Mouse (Mus musculus): ENCODE results near the gene Zbed6. TPM values are rescaled to one million over a fixed set of nuclear protein-coding genes. Genes with fewer than 3 reads are reported as not detected.
"Not testable (repeated sequence)": the region's sequence is repeated elsewhere in the genome, so short reads cannot be mapped to it uniquely, and the experiment has no call there.

Zbed6 gene
- polyA plus RNA-seq (2014; fragmentation: Nextera tagmentation; extraction: Ambion mirVana): not detected in 2 replicates

GRCm38 (mm10) chr1:133660466-133661202 lies at the start of gene Zbed6:
Gene Zbed6, minus strand, starts transcription at chr1:133660885.
- H3K9me3 ChIP-seq (replicated peaks; ENCODE audit: control insufficient read depth, low read length): no peaks in the 10 kb centered on the region
- H3K27me3 ChIP-seq (ENCODE audit: control insufficient read depth, insufficient read depth, low read length): no peaks in the 10 kb centered on the region
- ATAC-seq (replicated peaks; ENCODE audit: insufficient number of reproducible peaks, low FRiP score, low TSS enrichment): peak; percentile 75
- 1% methylated on average over 35 of the region's 41 CpGs for WGBS (ENCODE audit: insufficient replicate concordance)
- H3K36me3 ChIP-seq (ENCODE audit: control insufficient read depth, insufficient read depth, low read length): peaks cover 6% of the 10 kb centered on the region
- H3K4me3 ChIP-seq (ENCODE audit: low read depth, low read length): peak within 1 kb of the TSS; percentile 73
- H3K4me1 ChIP-seq (ENCODE audit: control insufficient read depth, insufficient read depth, low read length): peaks cover 34% of the 10 kb centered on the region
- H3K4me2 ChIP-seq: peak within 1 kb of the TSS; percentile 84
- peak within 1 kb of the TSS; percentile 88 for H3K9ac ChIP-seq (ENCODE audit: low read depth, low read length)
- H3K27ac ChIP-seq (ENCODE audit: low read depth, low read length): peak within 1 kb of the TSS; percentile 86

GRCm38 (mm10) chr1:133709292-133709691 lies 48.6 kb upstream of the Zbed6 start:
- H3K4me2 ChIP-seq: no peak overlapping the region
- H3K9me3 ChIP-seq (replicated peaks; ENCODE audit: control insufficient read depth, low read length): no peaks in the 10 kb centered on the region
- H3K27me3 ChIP-seq (ENCODE audit: control insufficient read depth, insufficient read depth, low read length): no peaks in the 10 kb centered on the region
- peaks cover 9% of the 10 kb centered on the region for H3K36me3 ChIP-seq (ENCODE audit: control insufficient read depth, insufficient read depth, low read length)
- ATAC-seq (replicated peaks; ENCODE audit: insufficient number of reproducible peaks, low FRiP score, low TSS enrichment): no peak
- H3K4me1 ChIP-seq (ENCODE audit: control insufficient read depth, insufficient read depth, low read length): peaks cover 3% of the 10 kb centered on the region; the same call in 1 of the 2 replicates
- no peak overlapping the region for H3K4me3 ChIP-seq (ENCODE audit: low read depth, low read length)
- 71% methylated on average over 3 of the region's 3 CpGs for WGBS (ENCODE audit: insufficient replicate concordance)
- H3K27ac ChIP-seq (ENCODE audit: low read depth, low read length): no peak overlapping the region
- no peak overlapping the region for H3K9ac ChIP-seq (ENCODE audit: low read depth, low read length)

- not testable (repeated sequence) for H3K4me2 ChIP-seq; ATAC-seq (replicated peaks; ENCODE audit: insufficient number of reproducible peaks, low FRiP score, low TSS enrichment)
- 33% methylated on average over 1 of the region's 2 CpGs for WGBS (ENCODE audit: insufficient replicate concordance)
These were observed 41.1 kb upstream of the Zbed6 start for GRCm38 (mm10) chr1:133701824-133702223.

GRCm38 (mm10) chr1:133697935-133698620 lies 37.4 kb upstream of the Zbed6 start:
- WGBS (ENCODE audit: insufficient replicate concordance): 87% methylated on average over 12 of the region's 12 CpGs
- no peaks in the 10 kb centered on the region for H3K36me3 ChIP-seq (ENCODE audit: control insufficient read depth, insufficient read depth, low read length)
- no peaks in the 10 kb centered on the region for H3K27me3 ChIP-seq (ENCODE audit: control insufficient read depth, insufficient read depth, low read length)
- H3K9ac ChIP-seq (ENCODE audit: low read depth, low read length): no peak overlapping the region
- no peaks in the 10 kb centered on the region for H3K9me3 ChIP-seq (replicated peaks; ENCODE audit: control insufficient read depth, low read length)
- no peak overlapping the region for H3K4me3 ChIP-seq (ENCODE audit: low read depth, low read length)
- peaks cover 32% of the 10 kb centered on the region for H3K4me1 ChIP-seq (ENCODE audit: control insufficient read depth, insufficient read depth, low read length)
- ATAC-seq (replicated peaks; ENCODE audit: insufficient number of reproducible peaks, low FRiP score, low TSS enrichment): no peak
- no peak overlapping the region for H3K27ac ChIP-seq (ENCODE audit: low read depth, low read length)
- H3K4me2 ChIP-seq: no peak overlapping the region

More at GRCm38 (mm10) chr1:133701824-133702223, 41.1 kb upstream of the Zbed6 start:
- H3K36me3 ChIP-seq (ENCODE audit: control insufficient read depth, insufficient read depth, low read length); H3K27ac ChIP-seq (ENCODE audit: low read depth, low read length); H3K9me3 ChIP-seq (replicated peaks; ENCODE audit: control insufficient read depth, low read length); H3K4me1 ChIP-seq (ENCODE audit: control insufficient read depth, insufficient read depth, low read length); H3K9ac ChIP-seq (ENCODE audit: low read depth, low read length); H3K4me3 ChIP-seq (ENCODE audit: low read depth, low read length); H3K27me3 ChIP-seq (ENCODE audit: control insufficient read depth, insufficient read depth, low read length): not testable (repeated sequence)

DNA sequence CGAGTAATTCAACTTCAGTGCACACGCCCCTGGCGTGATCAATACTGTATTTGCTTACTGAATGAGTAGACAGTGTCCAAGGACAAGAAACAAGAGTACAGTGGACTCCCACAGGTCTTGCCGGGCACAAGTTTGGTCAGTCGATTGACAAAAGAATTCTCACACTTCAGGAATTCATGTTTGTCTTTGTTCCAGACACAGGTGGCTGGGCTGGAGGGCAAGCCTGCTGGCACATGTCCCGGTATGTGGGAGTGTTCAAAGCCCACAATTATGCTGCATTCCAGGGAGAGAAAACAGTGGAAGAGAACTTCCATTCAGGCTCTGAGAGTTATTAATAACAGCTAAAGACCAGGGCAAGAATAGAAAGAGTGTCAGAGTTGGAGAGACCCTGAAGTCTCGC lies 35.2 kb upstream of the Zbed6 start:
- ATAC-seq (replicated peaks; ENCODE audit: insufficient number of reproducible peaks, low FRiP score, low TSS enrichment): 0 out of 2 replicates have a peak, but pooled peaks have one; percentile 9
- H3K9ac ChIP-seq (ENCODE audit: low read depth, low read length): 0 out of 2 replicates have a peak overlapping the region, but pooled peaks have one; percentile 12
- H3K4me1 ChIP-seq (ENCODE audit: control insufficient read depth, insufficient read depth, low read length): peaks cover 37% of the 10 kb centered on the region
- H3K27me3 ChIP-seq (ENCODE audit: control insufficient read depth, insufficient read depth, low read length): no peaks in the 10 kb centered on the region
- no peak overlapping the region for H3K4me3 ChIP-seq (ENCODE audit: low read depth, low read length)
- no peaks in the 10 kb centered on the region for H3K36me3 ChIP-seq (ENCODE audit: control insufficient read depth, insufficient read depth, low read length)
- H3K4me2 ChIP-seq: 0 out of 2 replicates have a peak overlapping the region, but pooled peaks have one; percentile 22
- WGBS (ENCODE audit: insufficient replicate concordance): 43% methylated on average over 7 of the region's 7 CpGs
- H3K27ac ChIP-seq (ENCODE audit: low read depth, low read length): peak overlapping the region; percentile 83
- H3K9me3 ChIP-seq (replicated peaks; ENCODE audit: control insufficient read depth, low read length): no peaks in the 10 kb centered on the region

DNA sequence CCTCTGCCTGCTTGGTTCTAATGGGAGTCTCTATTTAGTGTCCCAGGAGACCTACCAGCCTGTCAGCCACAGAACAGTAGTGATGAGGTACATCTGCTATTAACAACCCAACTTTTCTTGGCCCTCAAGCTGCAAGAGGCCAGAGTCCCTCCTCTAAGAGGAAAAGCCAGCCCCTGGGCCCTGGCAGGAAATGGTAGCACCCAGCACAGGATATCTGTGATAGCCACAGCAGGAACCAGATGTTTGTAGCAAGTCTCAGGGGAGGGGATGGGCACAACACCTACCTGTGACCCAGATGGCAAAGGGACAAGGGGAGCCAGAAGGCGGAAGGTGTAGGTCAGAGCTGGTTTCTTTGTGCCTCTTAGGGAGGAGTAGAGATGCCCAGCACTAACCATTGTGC lies 34.2 kb upstream of the Zbed6 start:
- 88% methylated on average over 1 of the region's 1 CpGs for WGBS (ENCODE audit: insufficient replicate concordance)
- Histone ChIP-seq H3K9ac (ENCODE audit: low read depth, low read length) (no peak overlapping the region), H3K9me3 (replicated peaks; ENCODE audit: control insufficient read depth, low read length) (no peaks in the 10 kb centered on the region), H3K4me2 (no peak overlapping the region), H3K27me3 (ENCODE audit: control insufficient read depth, insufficient read depth, low read length) (no peaks in the 10 kb centered on the region), H3K27ac (ENCODE audit: low read depth, low read length) (peak overlapping the region; percentile 83), H3K4me1 (ENCODE audit: control insufficient read depth, insufficient read depth, low read length) (peaks cover 39% of the 10 kb centered on the region), H3K4me3 (ENCODE audit: low read depth, low read length) (no peak overlapping the region), H3K36me3 (ENCODE audit: control insufficient read depth, insufficient read depth, low read length) (no peaks in the 10 kb centered on the region)
- 0 out of 2 replicates have a peak, but pooled peaks have one; percentile 23 for ATAC-seq (replicated peaks; ENCODE audit: insufficient number of reproducible peaks, low FRiP score, low TSS enrichment)

GRCm38 (mm10) chr1:133694301-133694700 lies 33.6 kb upstream of the Zbed6 start:
- Histone ChIP-seq H3K36me3 (ENCODE audit: control insufficient read depth, insufficient read depth, low read length) (no peaks in the 10 kb centered on the region), H3K4me1 (ENCODE audit: control insufficient read depth, insufficient read depth, low read length) (peaks cover 41% of the 10 kb centered on the region), H3K27me3 (ENCODE audit: control insufficient read depth, insufficient read depth, low read length) (no peaks in the 10 kb centered on the region), H3K27ac (ENCODE audit: low read depth, low read length) (peak overlapping the region; percentile 83), H3K4me3 (ENCODE audit: low read depth, low read length) (no peak overlapping the region), H3K4me2 (no peak overlapping the region), H3K9me3 (replicated peaks; ENCODE audit: control insufficient read depth, low read length) (no peaks in the 10 kb centered on the region), H3K9ac (ENCODE audit: low read depth, low read length) (peak overlapping the region; percentile 39; the same call in 1 of the 2 replicates)
- ATAC-seq (replicated peaks; ENCODE audit: insufficient number of reproducible peaks, low FRiP score, low TSS enrichment): no peak
- WGBS (ENCODE audit: insufficient replicate concordance): 4% methylated on average over 1 of the region's 1 CpGs

DNA sequence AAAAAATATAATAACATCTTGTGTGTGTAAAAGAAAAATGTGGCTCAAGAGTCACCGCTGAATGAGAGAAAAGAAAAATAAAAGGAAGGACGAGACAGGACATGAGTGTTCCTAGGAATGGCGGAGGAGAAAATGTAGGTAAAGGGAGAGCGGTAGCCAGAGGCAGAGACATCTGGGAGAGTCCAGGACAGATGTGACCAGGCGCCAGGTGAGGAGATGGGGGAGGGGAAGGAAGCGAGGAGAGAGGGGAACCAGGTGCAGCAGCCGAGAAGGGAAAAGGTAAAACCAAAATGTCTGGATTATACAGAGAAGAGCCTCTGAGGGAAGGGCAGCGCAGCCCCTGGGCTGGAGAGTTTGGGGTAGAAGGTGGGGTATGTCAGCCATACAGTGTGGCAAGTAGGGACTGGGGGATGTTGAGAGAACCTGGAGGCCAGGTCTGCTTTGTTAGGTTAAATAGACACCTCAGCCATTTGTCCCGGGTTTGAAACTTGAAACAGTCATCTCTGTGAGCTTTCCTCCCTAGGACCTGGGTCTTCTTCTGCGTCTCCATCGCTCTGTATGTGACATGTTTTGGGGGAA lies 32.9 kb upstream of the Zbed6 start:
- no peaks in the 10 kb centered on the region for H3K36me3 ChIP-seq (ENCODE audit: control insufficient read depth, insufficient read depth, low read length)
- 58% methylated on average over 11 of the region's 11 CpGs for WGBS (ENCODE audit: insufficient replicate concordance)
- peaks cover 41% of the 10 kb centered on the region for H3K4me1 ChIP-seq (ENCODE audit: control insufficient read depth, insufficient read depth, low read length)
- no peak overlapping the region for H3K4me3 ChIP-seq (ENCODE audit: low read depth, low read length)
- no peaks in the 10 kb centered on the region for H3K9me3 ChIP-seq (replicated peaks; ENCODE audit: control insufficient read depth, low read length)
- H3K27me3 ChIP-seq (ENCODE audit: control insufficient read depth, insufficient read depth, low read length): no peaks in the 10 kb centered on the region
- H3K27ac ChIP-seq (ENCODE audit: low read depth, low read length): peak overlapping the region; percentile 83
- H3K9ac ChIP-seq (ENCODE audit: low read depth, low read length): peak overlapping the region; percentile 39; the same call in 1 of the 2 replicates
- ATAC-seq (replicated peaks; ENCODE audit: insufficient number of reproducible peaks, low FRiP score, low TSS enrichment): no peak
- H3K4me2 ChIP-seq: no peak overlapping the region
